Mouse (Mus musculus) layer of hippocampus, adult 18-20 months (tissue): Measurements from ENCODE around the gene Psd4. TPM values are rescaled to one million over a fixed set of nuclear protein-coding genes. Genes with fewer than 3 reads are reported as not detected.

Experiments
- DNase-seq, 2 experiments: peaks; one replicate each; pipeline ENCODE4 v3.0.0; 2022; ENCODE audit warnings: low spot score in 2 of 2
- total RNA-seq, 2 experiments: library from RNA; stranded (reverse); gene quantifications; 2 replicates each; pipeline ENCODE4 v1.2.3; 2021

The Psd4 gene
- total RNA-seq, 2 experiments from 2014 or later = 0.81 to 1.0 TPM

DNA sequence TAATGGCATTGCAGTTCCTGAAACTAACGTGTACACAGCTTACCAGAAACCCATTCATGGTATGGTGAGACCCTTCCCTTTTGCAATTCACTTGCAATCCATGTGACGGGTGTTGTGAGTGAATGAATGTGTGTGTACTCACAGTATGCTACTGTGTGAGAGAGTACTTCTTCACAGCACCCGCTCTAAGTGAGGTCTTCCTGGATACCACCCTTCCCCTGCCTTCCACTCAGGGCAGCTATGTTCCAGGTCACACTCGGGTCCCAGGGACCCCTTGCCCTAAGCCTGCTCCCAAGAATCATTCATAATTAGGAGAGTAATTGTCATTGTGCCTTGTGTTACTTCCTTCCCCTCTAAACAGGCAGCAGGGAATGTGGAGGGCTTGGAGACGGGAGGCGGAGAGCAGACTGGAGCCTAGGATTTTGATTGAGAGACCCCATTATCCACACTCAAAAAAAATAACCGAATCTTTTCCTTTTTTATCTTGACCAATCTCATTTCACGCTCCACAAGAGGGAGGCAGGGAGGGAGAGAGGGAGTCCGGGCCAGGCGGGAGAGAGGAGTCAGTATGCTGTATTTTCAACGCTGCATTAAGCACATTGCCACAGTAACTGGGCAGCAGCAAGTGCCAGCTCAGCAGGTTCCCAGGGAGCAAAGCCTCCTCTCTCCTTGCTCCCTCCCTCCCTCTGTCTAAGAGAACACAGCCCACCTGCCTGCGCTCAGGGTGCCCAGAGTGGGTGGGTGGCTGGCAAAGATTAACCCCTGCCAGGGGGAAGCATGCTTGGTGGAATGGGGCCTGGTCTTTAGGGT, 60.7 kb downstream of the Psd4 start:
- DNase-seq = no peak

DNA sequence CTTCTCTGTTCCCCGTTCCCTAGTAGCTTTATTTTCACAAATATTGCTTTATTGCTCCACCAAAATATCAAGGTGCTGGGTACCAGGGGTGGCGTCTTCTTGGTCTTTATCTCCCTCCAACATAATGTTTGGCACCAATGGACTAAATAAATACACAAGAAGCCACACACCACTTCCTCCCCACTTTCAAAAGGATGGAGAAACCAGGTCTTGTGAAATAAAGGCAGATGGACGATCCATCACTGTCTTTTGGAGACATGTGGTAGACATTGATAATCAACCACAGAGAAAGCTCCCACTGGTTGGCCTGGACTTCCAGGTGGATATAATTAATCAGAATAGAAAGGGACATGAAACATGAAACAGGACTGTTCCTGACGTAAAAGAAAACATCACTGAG, 62.4 kb downstream of the Psd4 start:
- no peak for DNase-seq

DNA sequence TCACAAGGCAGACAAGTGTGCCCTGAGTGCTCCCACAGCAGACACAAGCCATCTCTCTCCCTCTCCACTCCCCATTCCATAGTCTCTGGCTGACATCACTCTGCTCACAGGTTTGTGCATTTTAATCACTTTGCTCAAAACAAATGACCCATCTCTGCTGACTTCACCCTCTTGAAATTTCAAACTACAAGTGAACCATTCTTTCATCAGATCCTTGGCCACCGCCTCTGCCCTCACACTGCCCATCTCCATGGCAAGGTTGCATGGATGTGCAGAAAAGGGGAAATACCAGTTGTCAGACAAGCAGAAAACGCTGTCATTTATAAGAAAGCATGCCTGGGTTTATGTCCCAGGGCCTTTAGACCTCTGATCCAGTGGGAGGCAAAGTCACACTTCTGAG, 67.3 kb downstream of the Psd4 start:
- DNase-seq = no peak

DNA sequence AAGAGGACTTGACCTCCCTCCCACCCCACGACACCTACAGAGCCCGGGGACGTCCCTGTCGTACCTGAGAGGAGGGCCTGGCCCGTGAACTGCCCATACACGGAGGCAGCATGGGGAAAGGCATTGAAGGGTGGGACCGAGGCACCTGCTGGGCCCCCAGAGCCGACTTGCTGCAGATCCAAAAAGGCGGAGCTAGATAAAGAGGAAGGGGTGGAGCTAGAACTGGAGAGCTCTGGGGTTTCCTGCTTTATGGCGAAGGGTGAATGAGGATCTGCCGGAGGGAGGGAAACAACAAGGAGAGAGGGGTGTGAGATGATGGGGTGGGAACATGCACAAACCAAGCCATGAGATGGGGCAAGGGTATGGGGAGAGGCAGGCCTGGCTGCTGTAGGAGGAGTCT, 68.3 kb downstream of the Psd4 start:
- no peak for DNase-seq

GRCm38 (mm10) chr2:24440056-24440455, 72.7 kb downstream of the Psd4 start:
- no peak for DNase-seq

DNA sequence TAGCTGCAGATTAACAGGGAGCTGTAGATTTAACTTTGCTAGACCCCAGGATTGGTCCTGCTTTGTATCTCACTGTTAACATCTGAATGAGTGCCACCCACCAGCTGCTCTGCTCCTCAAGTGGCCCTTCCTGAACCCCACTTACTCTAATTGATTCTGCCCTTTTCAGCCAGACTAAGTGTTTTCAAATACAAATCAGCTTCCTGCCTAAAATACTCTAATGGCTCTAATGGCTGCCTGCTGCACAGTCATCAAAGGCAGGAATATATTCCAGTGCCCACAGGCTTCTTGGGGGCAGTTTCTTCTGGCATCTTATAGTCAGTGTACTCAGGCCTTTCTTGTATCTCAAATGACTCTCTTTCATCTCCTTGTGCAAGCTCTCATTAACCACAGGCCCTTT, 74.5 kb downstream of the Psd4 start:
- DNase-seq = no peak

- no peak for DNase-seq
Observed at GRCm38 (mm10) chr2:24442303-24442925, 75.0 kb downstream of the Psd4 start.

- no peak for DNase-seq
Observed at GRCm38 (mm10) chr2:24443256-24443790, 75.9 kb downstream of the Psd4 start.

- DNase-seq = no peak
Observed at GRCm38 (mm10) chr2:24449111-24449510, 81.7 kb downstream of the Psd4 start.

GRCm38 (mm10) chr2:24453206-24453605, 85.8 kb downstream of the Psd4 start:
- no peak for DNase-seq

- no peak for DNase-seq
Observed at GRCm38 (mm10) chr2:24454429-24455011, 87.1 kb downstream of the Psd4 start.

DNA sequence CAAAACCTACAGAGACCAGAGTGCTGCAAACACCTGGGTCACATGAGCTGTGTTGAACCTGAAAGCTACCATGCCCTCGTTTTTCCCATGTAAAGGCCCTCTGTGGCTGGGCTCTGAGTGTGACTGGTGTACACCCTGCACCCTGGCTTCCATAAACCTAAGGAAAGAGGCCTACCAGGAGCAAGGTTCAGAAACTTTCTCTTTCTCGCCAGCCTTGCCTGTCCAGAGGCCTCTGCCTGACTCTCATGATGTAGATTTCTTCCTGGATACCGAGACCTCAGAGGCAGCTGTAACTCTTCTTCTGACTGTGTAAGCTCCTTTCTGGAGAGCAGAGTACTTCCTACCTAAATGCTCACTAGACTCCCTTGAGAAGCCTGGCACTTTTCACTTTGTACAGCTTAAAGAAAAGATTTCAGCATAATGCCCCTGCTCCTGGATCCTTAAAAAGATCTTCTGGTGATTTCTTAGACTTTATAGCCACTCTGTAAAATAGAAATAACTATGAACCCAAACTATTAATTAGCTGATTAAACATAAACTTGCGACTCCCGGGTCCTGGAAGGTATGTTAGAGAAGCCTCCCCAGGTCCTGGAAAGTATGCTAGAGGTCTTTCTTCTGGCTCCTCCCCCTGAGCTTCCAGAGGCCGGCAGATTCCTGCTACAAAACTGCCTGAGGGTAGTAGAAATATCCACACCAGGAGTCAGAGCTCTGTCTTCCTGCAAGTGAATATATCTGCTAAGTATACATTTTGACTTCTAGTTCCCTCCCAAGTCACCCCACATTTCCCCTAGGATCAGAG, 87.9 kb downstream of the Psd4 start:
- no peak for DNase-seq

DNA sequence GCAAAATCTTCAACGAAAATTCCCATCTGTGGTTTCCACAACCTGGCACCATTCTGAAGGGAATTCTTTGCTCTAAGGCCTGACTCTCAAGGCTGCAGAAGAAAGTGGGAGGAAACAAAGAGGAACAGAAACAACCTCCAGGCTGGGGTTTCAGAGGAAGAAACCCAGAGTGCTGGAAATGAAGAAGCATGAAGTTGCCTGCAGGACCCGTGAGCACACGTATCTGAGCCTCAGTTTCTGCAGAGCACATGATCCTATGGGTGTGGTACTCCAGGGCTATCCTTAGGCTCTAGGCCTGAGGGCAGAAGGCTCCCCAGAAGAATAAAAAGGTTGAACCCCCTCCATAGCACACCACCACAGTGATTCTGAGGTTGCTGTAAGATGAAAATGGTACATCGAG, 89.5 kb downstream of the Psd4 start:
- no peak for DNase-seq

- no peak for DNase-seq
Observed at GRCm38 (mm10) chr2:24460112-24460807, 92.9 kb downstream of the Psd4 start.

- DNase-seq = no peak
Observed at GRCm38 (mm10) chr2:24460808-24461127, 93.4 kb downstream of the Psd4 start.

Other genes with a start within 250 kb of the Psd4 start
- not detected for gene Il1f8, start 214.4 kb upstream of the Psd4 start, total RNA-seq
- not detected for gene Il1f9, start 181.1 kb upstream of the Psd4 start, total RNA-seq
- gene Il1f6, start 152.2 kb upstream of the Psd4 start, total RNA-seq = not detected
- gene Il1f5, start 90.6 kb upstream of the Psd4 start, total RNA-seq = not detected
- not detected for gene Il1f10, start 76.4 kb upstream of the Psd4 start, total RNA-seq
- not detected for gene Il1rn, start 30.7 kb upstream of the Psd4 start, total RNA-seq
- gene Pax8, start 108.0 kb downstream of the Psd4 start, total RNA-seq = not detected